In the genomic region with DNA sequence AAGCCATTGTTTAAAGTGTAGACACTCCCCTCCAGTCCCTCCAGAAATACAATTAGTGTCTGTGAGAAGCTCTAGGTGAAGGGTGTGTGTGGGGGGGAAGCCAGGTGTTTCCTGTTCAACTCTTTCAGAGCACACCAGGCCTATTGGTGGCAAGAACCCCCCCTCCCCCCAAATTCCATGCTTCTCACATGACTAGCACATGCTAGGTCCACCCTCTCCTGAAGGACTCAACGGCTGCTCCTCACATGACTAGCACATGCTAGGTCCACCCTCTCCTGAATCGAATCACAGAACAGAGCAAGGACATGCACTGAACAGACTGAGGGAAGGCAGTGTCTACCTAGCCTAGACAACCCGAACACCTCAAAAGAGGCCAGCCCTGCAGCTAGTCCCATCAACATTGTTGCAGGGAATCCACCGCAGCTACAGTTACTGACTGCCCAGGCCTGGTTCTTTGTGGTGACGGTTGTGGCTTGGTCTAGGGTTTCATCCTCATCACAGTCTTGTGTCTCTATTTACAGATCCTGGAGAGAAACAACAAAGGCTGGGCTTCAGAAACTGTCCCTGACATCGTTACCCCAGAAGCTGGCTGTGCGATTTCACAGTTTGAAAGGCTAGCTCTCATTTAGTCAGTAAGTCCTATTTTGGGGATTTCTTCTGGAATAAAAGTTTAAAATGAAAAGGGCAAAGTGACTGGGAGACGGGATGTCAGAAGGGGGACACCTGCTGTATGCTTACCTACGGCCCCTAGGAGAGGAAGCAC, we compare ENCODE assay signal across 8 mouse cellular contexts. TPM values are rescaled to one million over a fixed set of nuclear protein-coding genes. Genes with fewer than 3 reads are reported as not detected.
DNase-seq lines count a peak whose midpoint lies in the region; ATAC-seq and TF ChIP-seq lines count a peak whose summit lies in the region.

No protein-coding gene starts in this region.

- TF ChIP-seq POLR2A in kidney, adult 2 months (IDR thresholded peaks at IDR 0.05; ENCODE audit: low read depth, low read length), result no peak

- no peak for DNase-seq in heart, adult 8-10 months (ENCODE audit: low spot score)
- no peak for DNase-seq in embryonic facial prominence, embryonic 10.5 days (ENCODE audit: low spot score)
- no peak for DNase-seq in hindbrain, postnatal 0 days (ENCODE audit: low spot score)
- DNase-seq in right cerebral cortex, adult 18-20 months, result no peak
- no peak for DNase-seq in kidney, adult 2 months
- no peak for DNase-seq in ovary, postnatal 10 days (ENCODE audit: low spot score)

- H3K4me1 ChIP-seq in heart, embryonic 11.5 days (ENCODE audit: control insufficient read depth, insufficient read depth, low read length), result peaks cover 7% of the 10 kb centered on the region
- peaks cover 28% of the 10 kb centered on the region for H3K4me1 ChIP-seq in embryonic facial prominence, embryonic 10.5 days
- H3K4me1 ChIP-seq in hindbrain, postnatal 0 days (ENCODE audit: insufficient read depth, low read length), result peaks cover 4% of the 10 kb centered on the region; the same call in 1 of the 2 replicates
- H3K4me1 ChIP-seq in neural tube, embryonic 13.5 days (replicated peaks), result peaks cover 44% of the 10 kb centered on the region
- H3K4me1 ChIP-seq in kidney, adult 2 months (ENCODE audit: control insufficient read depth, insufficient read depth, low read length), result peaks cover 5% of the 10 kb centered on the region; the same call in 1 of the 2 replicates

- H3K36me3 ChIP-seq in heart, embryonic 11.5 days (ENCODE audit: control insufficient read depth, insufficient read depth, low read length), result no peaks in the 10 kb centered on the region
- peaks cover under 1% of the 10 kb centered on the region; the same call in 1 of the 2 replicates for H3K36me3 ChIP-seq in embryonic facial prominence, embryonic 10.5 days (replicated peaks)
- H3K36me3 ChIP-seq in hindbrain, postnatal 0 days (ENCODE audit: insufficient read depth, low read length), result no peaks in the 10 kb centered on the region
- no peaks in the 10 kb centered on the region for H3K36me3 ChIP-seq in neural tube, embryonic 13.5 days
- H3K36me3 ChIP-seq in kidney, adult 2 months (ENCODE audit: control insufficient read depth, insufficient read depth, low read length), result no peaks in the 10 kb centered on the region

- peak overlapping the region; percentile 73 for H3K9ac ChIP-seq in heart, embryonic 11.5 days (ENCODE audit: low read depth, low read length)
- H3K9ac ChIP-seq in hindbrain, postnatal 0 days (replicated peaks; ENCODE audit: low read length), result no peak overlapping the region
- H3K9ac ChIP-seq in neural tube, embryonic 13.5 days, result peak overlapping the region; percentile 76

- peak overlapping the region; percentile 67 for H3K4me2 ChIP-seq in heart, embryonic 11.5 days
- H3K4me2 ChIP-seq in hindbrain, postnatal 0 days (ENCODE audit: low read depth, low read length), result peak overlapping the region; percentile 75
- peak overlapping the region; percentile 61 for H3K4me2 ChIP-seq in neural tube, embryonic 13.5 days

- 91% methylated on average over 9 of the region's 9 CpGs for WGBS in heart, embryonic 11.5 days (ENCODE audit: insufficient replicate concordance)
- WGBS in embryonic facial prominence, embryonic 10.5 days, result 86% methylated on average over 9 of the region's 9 CpGs
- 83% methylated on average over 9 of the region's 9 CpGs for WGBS in hindbrain, postnatal 0 days
- 87% methylated on average over 9 of the region's 9 CpGs for WGBS in neural tube, embryonic 13.5 days
- 85% methylated on average over 9 of the region's 9 CpGs for WGBS in kidney, adult 2 months

- no peak for TF ChIP-seq CTCF in hindbrain, postnatal 0 days (IDR thresholded peaks at IDR 0.05; ENCODE audit: low read depth)
- TF ChIP-seq CTCF in kidney, adult 2 months (conservative IDR thresholded peaks at IDR 0.05; ENCODE audit: insufficient read depth, insufficient read length, low read depth, low read length), result no peak

- no peak overlapping the region for H3K4me3 ChIP-seq in heart, embryonic 11.5 days (ENCODE audit: low read depth, low read length)
- peak overlapping the region; percentile 98 for H3K4me3 ChIP-seq in embryonic facial prominence, embryonic 10.5 days
- no peak overlapping the region for H3K4me3 ChIP-seq in hindbrain, postnatal 0 days (ENCODE audit: low read length)
- peak overlapping the region; percentile 98 for H3K4me3 ChIP-seq in neural tube, embryonic 13.5 days
- H3K4me3 ChIP-seq in kidney, adult 2 months (ENCODE audit: insufficient read depth, low read depth, low read length), result no peak overlapping the region

- H3K27me3 ChIP-seq in heart, embryonic 11.5 days (ENCODE audit: control insufficient read depth, insufficient read depth, low read length), result no peaks in the 10 kb centered on the region; the same call in 1 of the 2 replicates
- peaks cover 16% of the 10 kb centered on the region for H3K27me3 ChIP-seq in embryonic facial prominence, embryonic 10.5 days (replicated peaks; ENCODE audit: low read depth, poor library complexity, severe bottlenecking)
- no peaks in the 10 kb centered on the region for H3K27me3 ChIP-seq in hindbrain, postnatal 0 days (ENCODE audit: insufficient read depth, low read length)
- H3K27me3 ChIP-seq in neural tube, embryonic 13.5 days, result peaks cover 15% of the 10 kb centered on the region
- no peaks in the 10 kb centered on the region for H3K27me3 ChIP-seq in kidney, adult 2 months (replicated peaks; ENCODE audit: control insufficient read depth, insufficient read depth, low read length)

- ATAC-seq in heart, embryonic 11.5 days (replicated peaks; ENCODE audit: insufficient number of reproducible peaks, low FRiP score, low TSS enrichment), result no peak
- no peak for ATAC-seq in hindbrain, postnatal 0 days
- ATAC-seq in neural tube, embryonic 13.5 days (ENCODE audit: low read depth), result no peak

- H3K27ac ChIP-seq in heart, embryonic 11.5 days (ENCODE audit: low read depth, low read length), result no peak overlapping the region
- H3K27ac ChIP-seq in embryonic facial prominence, embryonic 10.5 days (replicated peaks), result peak overlapping the region; percentile 97
- peak overlapping the region; percentile 27; the same call in 1 of the 2 replicates for H3K27ac ChIP-seq in hindbrain, postnatal 0 days
- H3K27ac ChIP-seq in neural tube, embryonic 13.5 days (replicated peaks), result peak overlapping the region; percentile 69; the same call in 1 of the 2 replicates
- H3K27ac ChIP-seq in kidney, adult 2 months (ENCODE audit: insufficient read depth, low read depth, low read length), result no peak overlapping the region

- H3K9me3 ChIP-seq in heart, embryonic 11.5 days (replicated peaks; ENCODE audit: control insufficient read depth, low read length), result no peaks in the 10 kb centered on the region
- no peaks in the 10 kb centered on the region for H3K9me3 ChIP-seq in embryonic facial prominence, embryonic 10.5 days
- H3K9me3 ChIP-seq in hindbrain, postnatal 0 days (ENCODE audit: low read length), result no peaks in the 10 kb centered on the region
- no peaks in the 10 kb centered on the region for H3K9me3 ChIP-seq in neural tube, embryonic 13.5 days

RNA-seq across cellular contexts. Expression of a gene that starts 1.2 kb away (rescaled TPM):
- 67.0 and 83.1 TPM in 2 replicates for polyA plus RNA-seq in heart, embryonic 11.5 days (2014; fragmentation: Nextera tagmentation; extraction: Ambion mirVana)
- total RNA-seq in heart, adult 8-10 months (2022), result 10 to 100 TPM; 34.2 to 36.4 (median 35.8) TPM
- 105 and 107 TPM in 2 replicates for polyA plus RNA-seq in embryonic facial prominence, embryonic 10.5 days (2016; fragmentation: Nextera tagmentation; extraction: Ambion mirVana)
- 76.4 and 83.7 TPM in 2 replicates for total RNA-seq in hindbrain, postnatal 0 days (2014; rRNA removed)
- polyA plus RNA-seq in hindbrain, postnatal 0 days (2015; fragmentation: Nextera tagmentation; extraction: Ambion mirVana), result 82.1 and 83.1 TPM in 2 replicates
- polyA plus RNA-seq in neural tube, embryonic 13.5 days (2015; fragmentation: Nextera tagmentation; extraction: Ambion mirVana), result 107 and 115 TPM in 2 replicates
- polyA plus RNA-seq in kidney, adult 2 months (2012; rRNA removed), result 43.8 and 47.2 TPM in 2 replicates

RNA-seq across cellular contexts. Expression of a gene that starts 9.8 kb away (rescaled TPM):
- polyA plus RNA-seq in heart, embryonic 11.5 days (2014; fragmentation: Nextera tagmentation; extraction: Ambion mirVana), result not detected in 2 replicates
- not detected for total RNA-seq in heart, adult 8-10 months (2022)
- not detected in 2 replicates for polyA plus RNA-seq in embryonic facial prominence, embryonic 10.5 days (2016; fragmentation: Nextera tagmentation; extraction: Ambion mirVana)
- not detected in 2 replicates for total RNA-seq in hindbrain, postnatal 0 days (2014; rRNA removed)
- not detected in 2 replicates for polyA plus RNA-seq in hindbrain, postnatal 0 days (2015; fragmentation: Nextera tagmentation; extraction: Ambion mirVana)
- not detected in 2 replicates for polyA plus RNA-seq in neural tube, embryonic 13.5 days (2015; fragmentation: Nextera tagmentation; extraction: Ambion mirVana)
- polyA plus RNA-seq in kidney, adult 2 months (2012; rRNA removed), result 0.16 TPM in 2 replicates

Comparison
In these comparisons a context has a peak if more than half of its experiments do, and no peak if none do; other contexts are left out.
1. H3K27ac ChIP-seq: peak in embryonic facial prominence, embryonic 10.5 days (single experiment), hindbrain, postnatal 0 days (single experiment) and neural tube, embryonic 13.5 days (single experiment); none in heart, embryonic 11.5 days (single experiment) and kidney, adult 2 months (single experiment).
2. H3K4me3 ChIP-seq: peak in embryonic facial prominence, embryonic 10.5 days (single experiment) and neural tube, embryonic 13.5 days (single experiment); none in heart, embryonic 11.5 days (single experiment), hindbrain, postnatal 0 days (single experiment) and kidney, adult 2 months (single experiment).
3. Peak in every context shown above with its lines, with median percentiles within 50 percentile points of each other: H3K4me2 ChIP-seq.